Mouse (Mus musculus) fat pad, adult 2 months (tissue): ENCODE results near the gene Pbld1.

Experiments
- DNase-seq: peaks from one replicate; pipeline ENCODE4 v3.0.0-alpha.2; 2011; ENCODE audit warnings: low read depth, low spot score; ENCODE audit errors: extremely low read depth

Pbld1 gene

DNA sequence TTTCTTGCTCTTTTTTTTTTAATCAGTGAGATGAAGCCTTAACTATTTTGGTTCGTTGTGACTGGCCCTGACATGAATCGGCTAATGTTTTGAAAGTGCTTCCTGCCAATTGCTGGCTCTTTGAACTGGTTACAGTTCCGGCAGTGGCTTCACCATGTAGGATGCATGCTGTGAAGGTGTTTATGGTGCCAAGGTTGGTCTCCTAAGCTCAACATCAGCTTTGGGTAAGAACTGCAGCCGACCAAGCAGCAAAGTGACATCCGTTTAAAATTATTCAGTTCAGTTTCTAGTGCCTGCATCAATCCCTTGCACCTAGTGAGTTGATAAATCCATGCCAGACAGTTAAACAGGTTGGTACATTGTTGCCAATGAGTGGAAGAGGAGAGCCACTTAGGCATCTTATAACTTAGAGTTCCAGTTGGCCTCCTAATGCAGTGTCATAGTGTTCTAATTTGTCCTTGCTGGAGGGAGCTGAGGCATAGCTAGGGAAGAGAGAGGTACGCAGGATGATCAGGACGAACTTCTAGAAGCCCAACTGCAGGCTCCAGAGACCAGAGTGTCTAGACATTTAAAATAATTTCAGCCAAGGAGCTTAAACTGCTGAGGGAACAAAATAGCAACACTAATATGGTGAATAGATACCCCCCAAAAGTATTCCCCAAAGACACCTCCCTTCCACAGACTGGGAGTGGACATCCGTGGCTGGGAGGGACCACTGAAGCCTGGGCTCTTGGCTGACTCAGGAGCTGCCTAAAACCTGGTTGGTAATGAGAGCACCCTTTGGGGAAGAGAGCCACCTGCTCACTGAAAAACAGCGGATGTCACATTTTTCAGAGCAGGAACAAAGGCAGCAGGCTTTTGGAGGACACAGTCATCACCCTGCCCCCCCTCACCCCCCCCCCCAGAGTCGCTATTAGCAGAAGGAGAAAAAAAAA is 32.9 kb downstream of the Pbld1 start:
- no peak for DNase-seq

DNA sequence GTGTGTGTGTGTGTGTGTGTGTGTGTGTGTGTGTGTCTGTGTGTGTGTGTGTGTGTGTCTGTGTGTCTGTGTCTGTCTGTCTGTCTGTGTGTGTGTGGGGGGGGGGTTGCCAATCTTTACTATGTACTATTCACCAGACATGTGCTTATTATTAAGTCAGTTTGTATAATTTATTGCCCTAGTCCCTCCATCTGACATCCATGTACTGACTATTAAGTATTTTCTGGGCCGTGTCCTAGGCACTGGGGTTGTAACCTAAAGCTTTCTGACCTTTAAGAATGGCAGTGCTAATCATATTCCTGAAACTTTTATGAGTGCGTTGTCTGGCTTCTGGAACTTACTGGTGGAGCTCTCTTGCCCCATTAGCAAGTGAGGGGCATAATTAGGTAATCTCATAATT is 36.8 kb downstream of the Pbld1 start:
- no peak for DNase-seq

DNA sequence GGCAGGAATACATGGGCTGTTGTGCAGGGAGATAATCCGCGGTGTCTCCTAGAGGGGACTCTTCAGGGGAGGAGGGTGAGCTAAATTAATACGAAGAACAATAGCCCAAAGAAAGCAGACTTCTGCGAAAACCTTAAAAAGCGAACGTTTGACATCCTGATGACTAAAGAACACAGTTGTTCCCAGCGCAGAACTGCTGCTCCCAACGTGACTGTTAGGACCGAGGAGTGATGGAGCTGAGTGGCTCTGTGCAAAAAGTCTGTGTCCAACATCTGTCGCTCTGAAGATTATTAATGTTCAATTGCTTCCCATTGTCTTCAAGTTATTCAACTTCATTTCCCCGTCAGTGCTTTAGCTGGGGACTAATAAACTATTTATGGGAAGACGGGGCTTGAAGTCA is 38.2 kb downstream of the Pbld1 start:
- no peak for DNase-seq

DNA sequence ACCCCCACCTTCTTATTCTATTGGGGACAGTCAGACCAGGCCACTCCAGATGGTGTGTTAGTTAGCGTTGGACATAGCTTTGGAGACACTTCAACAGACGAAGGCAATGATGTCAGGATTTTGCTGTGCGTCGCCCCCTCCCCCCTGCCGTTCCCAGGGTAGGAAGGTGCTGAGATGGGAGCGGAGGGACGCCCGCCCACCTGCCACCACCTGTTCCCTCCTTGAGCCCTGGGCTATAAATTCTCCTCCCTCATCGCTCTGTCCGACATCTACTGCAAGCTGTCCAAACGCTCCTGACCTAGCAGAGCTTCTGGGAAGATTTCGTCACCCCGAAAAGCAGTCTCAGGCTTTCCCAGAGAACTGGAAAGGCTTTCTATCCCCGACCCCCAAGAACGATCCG is 39.6 kb downstream of the Pbld1 start, which contains the start of gene Atoh7:
Gene Atoh7 (plus strand): TSS at position 131 of the 400 bp plus-strand sequence.
- DNase-seq, result no peak

DNA sequence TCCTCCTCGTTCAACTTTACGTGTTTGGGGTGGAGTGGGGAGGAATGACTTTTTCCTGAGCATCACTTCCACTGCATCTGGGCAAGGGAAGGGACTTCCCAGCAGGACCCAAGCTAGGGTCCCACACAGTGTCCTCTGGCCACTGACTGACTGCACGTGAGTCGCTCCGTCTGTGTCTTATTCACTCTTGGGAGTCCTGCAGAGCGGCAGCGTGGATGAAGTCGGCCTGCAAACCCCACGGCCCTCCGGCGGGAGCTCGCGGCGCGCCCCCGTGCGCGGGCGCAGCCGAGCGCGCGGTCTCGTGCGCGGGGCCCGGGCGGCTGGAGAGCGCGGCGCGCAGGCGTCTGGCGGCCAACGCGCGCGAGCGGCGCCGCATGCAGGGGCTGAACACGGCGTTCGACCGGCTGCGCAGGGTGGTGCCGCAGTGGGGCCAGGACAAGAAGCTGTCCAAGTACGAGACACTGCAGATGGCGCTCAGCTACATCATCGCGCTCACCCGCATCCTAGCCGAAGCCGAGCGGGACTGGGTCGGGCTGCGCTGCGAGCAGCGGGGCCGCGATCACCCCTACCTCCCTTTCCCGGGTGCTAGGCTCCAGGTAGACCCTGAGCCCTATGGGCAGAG is 40.1 kb downstream of the Pbld1 start:
- no peak for DNase-seq

DNA sequence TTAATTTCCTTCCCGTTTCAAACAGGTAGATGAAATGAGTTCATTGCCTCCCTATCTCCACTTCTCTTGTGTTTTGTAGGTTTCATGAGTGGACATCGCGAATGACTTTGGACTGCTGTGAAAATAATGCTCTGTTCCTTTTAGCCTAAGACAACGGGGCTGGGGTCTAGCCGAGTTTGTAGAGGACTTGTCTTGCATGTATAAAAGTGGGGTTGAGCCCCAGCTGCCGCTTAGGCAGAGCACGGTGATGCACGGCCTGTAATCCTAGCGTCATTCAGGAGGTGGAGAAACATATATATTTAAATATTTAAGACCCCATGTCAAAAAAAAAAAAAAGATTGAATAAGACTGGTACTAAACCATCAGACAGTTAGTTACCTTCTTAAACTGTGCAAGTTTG is 40.7 kb downstream of the Pbld1 start:
- DNase-seq, result no peak

DNA sequence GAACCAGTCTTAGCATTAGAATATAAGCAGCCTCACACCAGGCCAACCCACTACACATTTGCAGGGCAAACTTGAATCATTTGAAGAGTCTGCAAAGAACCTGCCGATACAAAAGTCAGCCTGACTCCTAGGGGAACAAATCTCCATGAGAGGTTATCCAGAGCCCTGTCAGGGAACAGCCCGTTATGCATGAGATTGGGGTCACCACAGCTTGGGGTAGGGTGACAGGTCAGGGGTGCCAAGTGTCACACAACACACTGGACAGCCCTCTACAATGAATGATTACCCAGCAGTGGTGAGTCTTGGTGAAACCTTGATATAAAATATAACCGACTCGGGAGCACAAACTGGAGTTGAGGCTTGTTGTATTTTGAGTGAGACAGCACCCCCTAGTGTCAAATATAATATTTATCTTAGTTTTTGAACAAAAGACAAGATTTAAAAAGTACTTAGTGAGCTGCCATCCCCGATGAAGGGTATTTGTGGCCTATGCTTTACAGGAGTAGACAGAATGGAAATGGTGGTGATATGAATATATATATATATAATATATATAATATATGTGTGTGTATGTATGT is 53.2 kb downstream of the Pbld1 start:
- DNase-seq, result no peak

DNA sequence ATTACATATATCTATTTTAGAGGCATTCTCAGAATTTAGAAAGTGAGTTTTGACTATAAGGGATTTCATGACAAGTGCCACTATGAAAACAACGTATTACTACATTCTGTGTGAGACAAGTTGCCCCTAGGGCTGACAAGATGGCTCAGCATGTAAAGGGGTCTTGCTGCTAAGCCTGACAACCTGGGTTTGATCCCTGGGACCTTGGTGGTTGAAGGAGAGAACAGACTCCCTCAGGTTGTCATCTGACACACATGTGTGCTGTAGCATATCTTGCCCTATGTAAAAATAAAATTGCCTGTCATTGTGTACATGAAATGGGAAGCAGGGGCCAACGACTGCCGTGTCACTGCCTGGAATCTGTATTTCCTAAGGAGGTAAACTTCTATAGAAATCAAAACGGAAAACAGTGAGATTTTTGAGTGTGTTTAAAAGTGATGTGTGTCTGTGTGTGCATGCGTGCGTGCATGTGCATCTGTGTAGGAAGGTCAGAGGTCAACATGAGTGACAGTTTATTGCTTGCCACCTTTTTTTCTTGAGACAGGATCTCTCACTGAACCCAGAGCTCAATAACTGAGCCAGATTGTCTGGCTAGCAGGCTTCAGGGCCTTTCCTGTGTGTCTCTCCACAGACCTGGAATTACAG is 53.9 kb downstream of the Pbld1 start:
- DNase-seq, result no peak

DNA sequence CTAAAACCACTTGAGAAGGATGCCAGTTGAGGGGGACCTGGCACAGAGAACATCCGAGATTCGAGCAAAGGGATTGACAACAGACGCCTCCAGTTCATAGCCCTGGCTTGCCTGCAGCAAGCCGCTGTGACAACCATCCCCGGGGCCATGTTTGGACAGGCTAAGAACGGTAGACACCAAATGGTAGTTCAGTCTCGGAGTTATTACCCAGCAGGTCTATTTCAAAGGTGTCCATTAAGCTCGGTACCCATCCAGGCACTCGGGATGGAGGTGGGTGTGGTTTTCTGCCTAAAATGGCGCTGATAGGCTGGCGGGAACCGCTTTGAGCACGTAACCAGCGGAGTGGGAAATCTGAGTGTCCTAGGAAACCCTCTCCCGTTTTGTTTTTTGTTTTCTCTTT is 55.9 kb downstream of the Pbld1 start:
- DNase-seq, result no peak

DNA sequence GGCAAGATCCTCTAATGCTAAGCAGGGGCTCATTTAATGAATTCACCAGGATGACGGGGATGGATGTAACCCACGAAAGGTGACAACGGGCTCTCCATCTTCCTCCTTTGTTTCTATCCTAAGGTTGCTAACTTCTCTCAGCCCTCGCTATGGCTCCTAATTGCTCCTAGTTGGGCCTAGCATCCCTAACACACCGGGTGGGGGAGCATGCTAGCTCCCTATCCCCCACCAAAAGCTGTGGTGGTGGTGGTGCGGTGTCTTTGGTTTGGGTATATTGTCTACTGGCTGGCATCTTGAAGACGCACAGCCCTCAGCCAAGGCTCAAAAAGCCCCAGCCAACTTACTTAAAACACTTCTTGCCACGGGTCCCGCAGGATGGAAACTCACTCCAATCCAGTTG is 56.4 kb downstream of the Pbld1 start:
- no peak for DNase-seq

DNA sequence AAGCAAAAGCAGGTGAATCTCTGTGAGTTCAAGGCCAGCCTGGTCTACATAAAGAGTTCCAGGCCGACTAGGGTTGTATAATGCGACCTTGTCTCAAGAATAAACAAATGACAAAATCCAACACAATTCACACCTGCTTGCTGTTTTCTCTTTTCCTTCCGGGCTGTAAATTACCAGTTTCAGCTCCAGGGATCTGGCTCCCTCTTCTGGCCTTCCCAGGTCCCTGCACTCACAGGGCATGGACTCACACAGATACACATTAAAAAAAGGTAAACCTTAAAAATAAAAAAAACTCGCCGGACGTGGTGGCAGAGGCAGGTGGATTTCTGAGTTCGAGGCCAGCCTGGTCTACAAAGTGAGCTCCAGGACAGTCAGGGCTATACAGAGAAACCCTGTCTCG is 57.6 kb downstream of the Pbld1 start:
- DNase-seq, result no peak

DNA sequence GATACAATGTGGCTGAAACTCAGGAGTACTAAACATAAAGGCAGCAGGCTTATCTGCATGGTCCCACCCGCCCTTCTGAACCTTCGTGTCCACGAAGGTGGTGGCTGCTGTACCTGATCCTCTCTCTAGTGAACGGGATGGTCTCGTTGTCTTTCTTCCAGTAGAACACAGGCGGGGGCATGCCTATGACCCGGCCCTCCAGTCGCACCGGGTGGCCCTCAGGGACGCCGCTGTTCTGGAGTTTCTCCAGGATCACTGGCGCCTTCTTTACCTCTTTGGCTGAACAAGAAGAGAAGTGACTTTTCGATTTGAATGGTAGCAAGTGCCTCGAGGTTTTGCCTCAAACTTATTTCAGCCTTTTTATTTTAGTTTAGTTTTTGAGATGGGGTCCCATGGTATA is 60.0 kb downstream of the Pbld1 start:
- DNase-seq, result no peak

DNA sequence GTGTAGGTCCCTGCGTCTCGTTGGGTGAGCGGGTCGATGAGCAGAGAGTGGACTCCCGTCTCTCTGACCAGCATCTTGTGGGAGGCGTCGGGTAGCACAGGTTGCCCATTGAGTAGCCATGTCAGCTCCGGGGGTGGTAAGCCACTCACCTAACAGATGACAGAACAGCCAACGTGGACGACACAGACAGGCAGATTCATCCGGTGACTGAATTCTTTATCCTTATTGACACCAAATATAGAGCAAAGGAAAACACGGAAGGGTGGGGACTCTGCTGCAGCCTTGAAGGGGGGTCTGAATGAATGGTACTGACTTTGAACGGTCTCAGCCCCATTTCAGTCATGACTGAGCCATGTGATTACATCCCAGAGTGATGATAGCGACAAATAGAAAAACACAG is 62.0 kb downstream of the Pbld1 start:
- no peak for DNase-seq

DNA sequence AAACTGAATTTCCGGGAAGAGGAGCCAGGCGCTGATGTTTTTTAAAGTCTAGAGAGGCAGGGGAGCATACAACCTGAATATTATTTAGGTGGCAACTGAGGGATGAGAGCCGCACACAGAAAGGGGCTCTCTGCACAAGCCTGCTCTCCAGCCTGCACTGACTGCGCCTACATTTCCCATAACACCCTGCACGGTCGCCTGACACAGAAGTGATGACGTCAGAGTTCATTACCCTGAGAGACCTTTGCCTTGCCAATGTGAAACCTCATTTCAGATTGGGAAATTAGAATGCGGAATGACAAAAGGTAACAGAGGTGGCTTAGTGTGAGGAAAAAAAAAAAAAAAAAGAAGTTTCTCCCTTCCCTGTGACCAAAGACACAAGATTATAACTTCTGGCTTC is 62.6 kb downstream of the Pbld1 start:
- no peak for DNase-seq

DNA sequence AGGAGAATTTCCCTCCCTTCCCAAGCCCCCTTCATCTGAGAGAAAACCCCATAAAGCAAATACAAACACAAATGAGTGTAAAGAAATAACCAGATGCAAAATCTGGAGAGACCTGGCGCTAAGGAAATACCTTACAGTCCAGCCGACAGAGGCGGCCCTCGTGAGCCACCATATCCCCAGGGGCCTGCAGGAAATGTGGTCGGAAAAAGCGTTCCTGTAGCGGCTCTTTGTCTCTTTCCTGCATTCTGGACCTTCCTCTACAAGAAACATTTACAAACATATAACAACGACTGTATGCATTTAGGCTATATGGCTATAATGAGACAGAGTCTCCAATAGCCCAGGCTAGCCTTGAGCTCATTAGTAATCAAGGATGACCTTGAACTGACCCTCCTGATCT is 63.2 kb downstream of the Pbld1 start:
- DNase-seq, result no peak

DNA sequence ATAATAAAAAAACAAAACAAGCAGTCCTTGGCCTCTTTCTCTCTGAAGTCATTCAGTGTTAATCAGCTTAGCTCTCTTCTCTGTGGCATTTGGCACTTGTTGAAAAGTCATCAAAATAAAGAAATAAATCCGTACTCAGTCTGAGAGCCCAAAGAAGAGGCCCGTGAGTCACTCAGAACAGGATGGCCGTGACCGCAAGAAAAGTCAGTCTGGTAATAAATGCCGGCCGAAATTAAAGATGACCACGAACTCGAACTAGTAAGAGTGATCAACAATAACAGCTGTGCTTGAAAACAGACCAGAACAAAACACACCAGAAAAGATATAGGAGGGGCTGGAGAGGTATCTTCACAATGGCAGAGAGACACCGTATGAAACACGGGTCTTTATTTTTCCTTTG is 64.1 kb downstream of the Pbld1 start:
- no peak for DNase-seq

DNA sequence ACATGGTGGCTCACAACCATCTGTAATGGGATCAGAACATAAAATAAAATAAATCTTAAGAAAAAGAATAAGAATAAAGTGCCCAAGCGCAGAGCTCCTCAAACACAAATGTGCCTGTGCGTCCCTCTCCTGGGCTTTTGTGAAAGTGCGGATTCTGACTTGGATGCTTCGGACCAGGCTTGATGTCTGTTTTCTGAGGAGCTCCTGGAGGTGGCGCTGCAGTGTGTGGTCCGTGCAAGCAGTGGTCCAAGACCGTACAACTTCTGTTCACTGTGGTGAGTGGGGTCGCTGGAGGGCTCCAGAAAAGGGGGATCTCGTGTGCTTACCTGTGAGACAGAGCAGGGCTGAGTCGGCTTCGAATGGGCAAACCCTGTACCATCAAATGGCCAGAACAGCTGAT is 65.4 kb downstream of the Pbld1 start:
- DNase-seq, result no peak

DNA sequence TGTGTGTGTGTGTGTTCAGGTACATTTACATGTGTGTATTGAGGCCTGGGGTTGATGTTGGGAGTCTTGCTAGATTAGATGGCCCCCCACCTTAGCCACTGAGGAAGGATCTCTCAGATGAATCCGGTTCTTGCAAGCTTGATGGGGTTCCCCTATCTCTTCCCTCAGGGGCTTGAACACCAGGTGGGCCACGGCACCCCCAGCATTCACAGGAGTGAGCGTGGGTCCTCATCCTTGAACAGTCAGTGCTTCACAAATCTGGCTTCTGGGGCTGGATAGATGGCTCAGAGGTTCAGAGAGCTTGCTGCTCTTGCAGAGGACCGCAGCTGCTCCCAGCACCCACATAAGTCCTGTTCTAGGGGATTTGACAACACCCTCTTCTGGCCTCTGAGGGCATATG is 66.2 kb downstream of the Pbld1 start:
- DNase-seq, result no peak

DNA sequence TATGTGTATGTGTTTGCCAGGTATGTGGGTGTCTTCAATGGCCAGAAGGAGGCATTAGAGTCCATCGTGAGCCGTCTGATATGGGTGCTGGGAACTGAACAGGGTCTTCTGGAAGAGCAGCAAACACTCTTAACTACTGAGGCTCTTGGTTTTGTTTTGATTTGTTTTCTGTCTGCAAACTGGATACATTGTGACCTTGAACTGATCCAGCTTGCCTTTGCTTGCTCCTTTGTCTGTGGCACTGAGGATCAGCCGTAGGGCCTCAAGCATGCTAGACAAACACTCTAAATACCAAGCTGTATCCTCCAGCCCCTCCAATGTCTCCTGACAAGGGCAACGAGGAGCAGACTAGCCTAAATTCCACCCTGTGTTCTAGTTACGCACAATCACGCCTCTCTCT is 67.2 kb downstream of the Pbld1 start:
- DNase-seq, result no peak
